Mouse (Mus musculus): Measurements from ENCODE around the gene Klf2. TPM values are rescaled to one million over a fixed set of nuclear protein-coding genes. Genes with fewer than 3 reads are reported as not detected.

Gene Klf2
- polyA plus RNA-seq, 1 experiment, result 9.8 TPM

GRCm38 (mm10) chr8:72331631-72332030 is 12.8 kb downstream of the Klf2 start:
- Histone ChIP-seq H3K79me2 (ENCODE audit: control insufficient read depth, insufficient read depth) (no peaks in the 10 kb centered on the region), H3K36me3 (ENCODE audit: control insufficient read depth, insufficient read depth) (no peaks in the 10 kb centered on the region), H3K4me3 (no peak overlapping the region), H3K4me2 (ENCODE audit: low read depth) (no peak overlapping the region), H3ac (ENCODE audit: control insufficient read depth, insufficient read length) (no peak overlapping the region), H3K27me3 (ENCODE audit: control insufficient read depth, insufficient read depth, insufficient read length) (no peaks in the 10 kb centered on the region)
- TF ChIP-seq MAX (IDR thresholded peaks at IDR 0.05; ENCODE audit: low read depth), result no peak
- no peak for TF ChIP-seq POLR2AphosphoS2 (IDR thresholded peaks at IDR 0.05; ENCODE audit: insufficient read length, low read depth)
- TF ChIP-seq USF1 (IDR thresholded peaks at IDR 0.05; ENCODE audit: low read depth), result no peak
- TF ChIP-seq CEBPB (IDR thresholded peaks at IDR 0.05; ENCODE audit: insufficient read depth, poor library complexity, severe bottlenecking), result no peak
- no peak for TF ChIP-seq MYOG (IDR thresholded peaks at IDR 0.05; ENCODE audit: control insufficient read depth in 1 of 3, insufficient read depth in 1 of 3, insufficient read length in 2 of 3, low read depth in 2 of 3)
- TF ChIP-seq TCF3 (IDR thresholded peaks at IDR 0.05; ENCODE audit: insufficient read length, low read depth), result no peak
- TF ChIP-seq SRF (IDR thresholded peaks at IDR 0.05; ENCODE audit: control insufficient read depth, insufficient read length, low read depth), result no peak
- no peak for TF ChIP-seq E2F4 (IDR thresholded peaks at IDR 0.05; ENCODE audit: insufficient read depth)
- no peak for TF ChIP-seq TCF12 (IDR thresholded peaks at IDR 0.05; ENCODE audit: insufficient read depth, poor library complexity, severe bottlenecking)
- TF ChIP-seq MYOD1 (IDR thresholded peaks at IDR 0.05; ENCODE audit: control insufficient read depth in 1 of 3, insufficient read length in 2 of 3, low read depth in 2 of 3), result no peak
- no peak for TF ChIP-seq REST (IDR thresholded peaks at IDR 0.05; ENCODE audit: insufficient read depth, insufficient read length)
- TF ChIP-seq POLR2A (IDR thresholded peaks at IDR 0.05; ENCODE audit: insufficient read length, low read depth), result no peak

- H3K79me2 ChIP-seq (ENCODE audit: control insufficient read depth, insufficient read depth), result no peaks in the 10 kb centered on the region
- H3K4me3 ChIP-seq, result no peak overlapping the region
- no peaks in the 10 kb centered on the region for H3K27me3 ChIP-seq (ENCODE audit: control insufficient read depth, insufficient read depth, insufficient read length)
- no peaks in the 10 kb centered on the region for H3K36me3 ChIP-seq (ENCODE audit: control insufficient read depth, insufficient read depth)
- TF ChIP-seq TCF3 (IDR thresholded peaks at IDR 0.05; ENCODE audit: insufficient read length, low read depth) (no peak), MAX (IDR thresholded peaks at IDR 0.05; ENCODE audit: low read depth) (no peak), MYOG (IDR thresholded peaks at IDR 0.05; ENCODE audit: control insufficient read depth in 1 of 3, insufficient read depth in 1 of 3, insufficient read length in 2 of 3, low read depth in 2 of 3) (no peak), USF1 (IDR thresholded peaks at IDR 0.05; ENCODE audit: low read depth) (no peak), POLR2A (IDR thresholded peaks at IDR 0.05; ENCODE audit: insufficient read length, low read depth) (no peak), TCF12 (IDR thresholded peaks at IDR 0.05; ENCODE audit: insufficient read depth, poor library complexity, severe bottlenecking) (no peak), SRF (IDR thresholded peaks at IDR 0.05; ENCODE audit: control insufficient read depth, insufficient read length, low read depth) (no peak), CEBPB (IDR thresholded peaks at IDR 0.05; ENCODE audit: insufficient read depth, poor library complexity, severe bottlenecking) (no peak), REST (IDR thresholded peaks at IDR 0.05; ENCODE audit: insufficient read depth, insufficient read length) (no peak)
- no peak overlapping the region for H3K4me2 ChIP-seq (ENCODE audit: low read depth)
- no peak overlapping the region for H3ac ChIP-seq (ENCODE audit: control insufficient read depth, insufficient read length)
Observed at GRCm38 (mm10) chr8:72333429-72334143, 14.8 kb downstream of the Klf2 start.

GRCm38 (mm10) chr8:72334144-72334641 is 15.4 kb downstream of the Klf2 start:
- Histone ChIP-seq H3K4me2 (ENCODE audit: low read depth) (no peak overlapping the region), H3K27me3 (ENCODE audit: control insufficient read depth, insufficient read depth, insufficient read length) (no peaks in the 10 kb centered on the region), H3K4me3 (no peak overlapping the region), H3K36me3 (ENCODE audit: control insufficient read depth, insufficient read depth) (no peaks in the 10 kb centered on the region), H3K79me2 (ENCODE audit: control insufficient read depth, insufficient read depth) (no peaks in the 10 kb centered on the region), H3ac (ENCODE audit: control insufficient read depth, insufficient read length) (no peak overlapping the region)
- no peak for TF ChIP-seq MYOD1 (IDR thresholded peaks at IDR 0.05; ENCODE audit: control insufficient read depth in 1 of 3, insufficient read length in 2 of 3, low read depth in 2 of 3)
- no peak for TF ChIP-seq E2F4 (IDR thresholded peaks at IDR 0.05; ENCODE audit: insufficient read depth)
- TF ChIP-seq CEBPB (IDR thresholded peaks at IDR 0.05; ENCODE audit: insufficient read depth, poor library complexity, severe bottlenecking), result no peak
- TF ChIP-seq MAX (IDR thresholded peaks at IDR 0.05; ENCODE audit: low read depth), result no peak
- TF ChIP-seq SRF (IDR thresholded peaks at IDR 0.05; ENCODE audit: control insufficient read depth, insufficient read length, low read depth), result no peak
- no peak for TF ChIP-seq POLR2A (IDR thresholded peaks at IDR 0.05; ENCODE audit: insufficient read length, low read depth)
- TF ChIP-seq TCF12 (IDR thresholded peaks at IDR 0.05; ENCODE audit: insufficient read depth, poor library complexity, severe bottlenecking), result no peak
- no peak for TF ChIP-seq USF1 (IDR thresholded peaks at IDR 0.05; ENCODE audit: low read depth)
- TF ChIP-seq MYOG (IDR thresholded peaks at IDR 0.05; ENCODE audit: control insufficient read depth in 1 of 3, insufficient read depth in 1 of 3, insufficient read length in 2 of 3, low read depth in 2 of 3), result no peak
- no peak for TF ChIP-seq REST (IDR thresholded peaks at IDR 0.05; ENCODE audit: insufficient read depth, insufficient read length)
- no peak for TF ChIP-seq TCF3 (IDR thresholded peaks at IDR 0.05; ENCODE audit: insufficient read length, low read depth)
- TF ChIP-seq POLR2AphosphoS2 (IDR thresholded peaks at IDR 0.05; ENCODE audit: insufficient read length, low read depth), result no peak

- Histone ChIP-seq H3K36me3 (ENCODE audit: control insufficient read depth, insufficient read depth) (no peaks in the 10 kb centered on the region), H3K27me3 (ENCODE audit: control insufficient read depth, insufficient read depth, insufficient read length) (no peaks in the 10 kb centered on the region), H3K4me3 (no peak overlapping the region), H3K4me2 (ENCODE audit: low read depth) (no peak overlapping the region), H3ac (ENCODE audit: control insufficient read depth, insufficient read length) (no peak overlapping the region), H3K79me2 (ENCODE audit: control insufficient read depth, insufficient read depth) (no peaks in the 10 kb centered on the region)
- no peak for TF ChIP-seq CEBPB (IDR thresholded peaks at IDR 0.05; ENCODE audit: insufficient read depth, poor library complexity, severe bottlenecking)
- no peak for TF ChIP-seq REST (IDR thresholded peaks at IDR 0.05; ENCODE audit: insufficient read depth, insufficient read length)
- no peak for TF ChIP-seq TCF12 (IDR thresholded peaks at IDR 0.05; ENCODE audit: insufficient read depth, poor library complexity, severe bottlenecking)
- no peak for TF ChIP-seq POLR2A (IDR thresholded peaks at IDR 0.05; ENCODE audit: insufficient read length, low read depth)
- no peak for TF ChIP-seq MYOD1 (IDR thresholded peaks at IDR 0.05; ENCODE audit: control insufficient read depth in 1 of 3, insufficient read length in 2 of 3, low read depth in 2 of 3)
- no peak for TF ChIP-seq MYOG (IDR thresholded peaks at IDR 0.05; ENCODE audit: control insufficient read depth in 1 of 3, insufficient read depth in 1 of 3, insufficient read length in 2 of 3, low read depth in 2 of 3)
- TF ChIP-seq SRF (IDR thresholded peaks at IDR 0.05; ENCODE audit: control insufficient read depth, insufficient read length, low read depth), result no peak
- no peak for TF ChIP-seq MAX (IDR thresholded peaks at IDR 0.05; ENCODE audit: low read depth)
- TF ChIP-seq USF1 (IDR thresholded peaks at IDR 0.05; ENCODE audit: low read depth), result no peak
- no peak for TF ChIP-seq TCF3 (IDR thresholded peaks at IDR 0.05; ENCODE audit: insufficient read length, low read depth)
- no peak for TF ChIP-seq E2F4 (IDR thresholded peaks at IDR 0.05; ENCODE audit: insufficient read depth)
- no peak for TF ChIP-seq POLR2AphosphoS2 (IDR thresholded peaks at IDR 0.05; ENCODE audit: insufficient read length, low read depth)
Observed at GRCm38 (mm10) chr8:72336273-72336672, 17.4 kb downstream of the Klf2 start.

Measured in myocyte (in vitro differentiated cells).